Mouse (Mus musculus): Measurements from ENCODE around the gene Dgki. TPM values are rescaled to one million over a fixed set of nuclear protein-coding genes. Genes with fewer than 3 reads are reported as not detected.

Gene Dgki
- polyA plus RNA-seq, 1 experiment from 2014 or later = 4.0 TPM

- peaks cover 28% of the 10 kb centered on the region for H3K4me1 ChIP-seq
- no peak overlapping the region for H3K27ac ChIP-seq
- 96% methylated on average over 9 of the region's 9 CpGs for WGBS
- no peaks in the 10 kb centered on the region for H3K9me3 ChIP-seq
- no peaks in the 10 kb centered on the region for H3K27me3 ChIP-seq
- H3K4me2 ChIP-seq = no peak overlapping the region
- no peak for ATAC-seq (ENCODE audit: low FRiP score)
- H3K4me3 ChIP-seq (replicated peaks) = no peak overlapping the region
- H3K36me3 ChIP-seq (replicated peaks) = no peaks in the 10 kb centered on the region
- H3K9ac ChIP-seq = no peak overlapping the region
Measured at GRCm38 (mm10) chr6:37325906-37326602, 26.1 kb upstream of the Dgki start.

DNA sequence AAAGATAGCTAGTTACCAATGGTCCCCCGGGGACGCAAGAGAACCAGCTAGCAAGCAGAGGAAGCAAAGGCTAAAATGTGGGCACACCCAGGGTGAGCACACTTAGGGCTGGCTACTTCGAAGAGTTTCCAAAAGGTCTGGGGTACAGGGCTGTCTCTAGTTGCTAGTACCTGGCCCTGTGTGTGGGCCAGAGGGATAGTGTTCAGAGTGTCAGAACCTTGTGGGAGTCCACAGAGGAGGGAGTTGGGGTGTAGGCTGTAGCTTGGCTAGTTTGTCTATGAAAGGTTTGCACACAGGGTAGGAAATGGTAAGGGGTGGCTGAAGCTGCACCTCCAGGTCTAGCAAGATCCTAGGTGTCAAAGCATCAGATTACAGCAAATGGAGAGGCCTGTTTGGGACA, 25.1 kb upstream of the Dgki start:
- no peaks in the 10 kb centered on the region for H3K9me3 ChIP-seq
- H3K36me3 ChIP-seq (replicated peaks) = no peaks in the 10 kb centered on the region
- no peaks in the 10 kb centered on the region for H3K27me3 ChIP-seq
- no peak overlapping the region for H3K4me2 ChIP-seq
- no peak overlapping the region for H3K9ac ChIP-seq
- H3K4me1 ChIP-seq = peaks cover 21% of the 10 kb centered on the region
- no peak overlapping the region for H3K27ac ChIP-seq
- WGBS = 90% methylated on average over 3 of the region's 3 CpGs
- ATAC-seq (ENCODE audit: low FRiP score) = no peak
- H3K4me3 ChIP-seq (replicated peaks) = no peak overlapping the region

DNA sequence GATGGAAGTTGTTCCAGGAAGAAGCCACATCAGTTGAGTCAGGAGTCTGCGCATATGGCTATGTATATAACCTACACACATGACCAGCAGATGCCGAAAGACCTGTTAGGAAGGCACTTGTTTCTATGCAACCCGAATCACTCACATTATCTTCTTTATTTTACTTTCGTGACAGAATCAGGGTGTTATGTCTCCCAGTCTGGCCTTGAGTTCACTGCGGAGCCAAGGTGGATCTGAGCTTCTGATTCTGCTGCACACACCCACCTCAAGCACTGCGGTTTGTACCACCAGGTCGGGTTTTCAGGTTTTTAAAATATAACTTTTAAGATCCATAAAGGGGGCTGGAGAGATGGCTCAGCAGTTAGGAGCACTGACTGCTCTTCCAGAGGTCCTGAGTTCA, 22.7 kb upstream of the Dgki start:
- H3K9ac ChIP-seq = no peak overlapping the region
- no peak overlapping the region for H3K4me2 ChIP-seq
- H3K9me3 ChIP-seq = no peaks in the 10 kb centered on the region
- ATAC-seq (ENCODE audit: low FRiP score) = no peak
- H3K4me1 ChIP-seq = peaks cover 10% of the 10 kb centered on the region
- H3K27ac ChIP-seq = no peak overlapping the region
- H3K4me3 ChIP-seq (replicated peaks) = no peak overlapping the region
- no peaks in the 10 kb centered on the region for H3K27me3 ChIP-seq
- 87% methylated on average over 7 of the region's 7 CpGs for WGBS
- H3K36me3 ChIP-seq (replicated peaks) = no peaks in the 10 kb centered on the region

DNA sequence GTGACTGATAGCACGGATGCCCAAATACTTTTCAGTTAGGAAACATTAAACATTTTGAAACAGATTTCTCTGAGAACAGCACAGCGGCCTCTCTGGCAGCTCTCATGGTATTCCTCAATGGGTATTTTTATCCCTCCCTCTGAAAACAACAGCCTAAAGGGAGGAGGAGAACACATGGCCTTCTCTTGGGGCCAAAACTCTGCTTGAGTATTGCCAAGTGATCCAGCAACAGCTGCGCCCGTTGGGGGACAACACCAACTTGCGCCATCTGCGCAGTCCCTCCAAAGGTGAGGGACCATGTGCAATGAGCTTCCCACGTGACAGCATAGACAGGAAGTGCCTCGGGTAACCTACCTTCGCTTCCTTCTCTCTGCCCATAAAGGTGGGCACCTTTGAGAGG, 22.1 kb upstream of the Dgki start:
- H3K27ac ChIP-seq = no peak overlapping the region
- no peak overlapping the region for H3K4me2 ChIP-seq
- no peak for ATAC-seq (ENCODE audit: low FRiP score)
- no peaks in the 10 kb centered on the region for H3K36me3 ChIP-seq (replicated peaks)
- peaks cover 6% of the 10 kb centered on the region; the same call in 1 of the 2 replicates for H3K4me1 ChIP-seq
- no peaks in the 10 kb centered on the region for H3K9me3 ChIP-seq
- 94% methylated on average over 9 of the region's 9 CpGs for WGBS
- H3K9ac ChIP-seq = no peak overlapping the region
- no peaks in the 10 kb centered on the region for H3K27me3 ChIP-seq
- H3K4me3 ChIP-seq (replicated peaks) = no peak overlapping the region

- H3K4me1 ChIP-seq = no peaks in the 10 kb centered on the region
- no peaks in the 10 kb centered on the region for H3K27me3 ChIP-seq
- no peaks in the 10 kb centered on the region for H3K36me3 ChIP-seq (replicated peaks)
- no peaks in the 10 kb centered on the region for H3K9me3 ChIP-seq
- no peak overlapping the region for H3K4me3 ChIP-seq (replicated peaks)
- no peak overlapping the region for H3K27ac ChIP-seq
- no peak overlapping the region for H3K4me2 ChIP-seq
- WGBS = 81% methylated on average over 5 of the region's 5 CpGs
- no peak for ATAC-seq (ENCODE audit: low FRiP score)
- H3K9ac ChIP-seq = no peak overlapping the region
Measured at GRCm38 (mm10) chr6:37317904-37318303, 17.9 kb upstream of the Dgki start.

DNA sequence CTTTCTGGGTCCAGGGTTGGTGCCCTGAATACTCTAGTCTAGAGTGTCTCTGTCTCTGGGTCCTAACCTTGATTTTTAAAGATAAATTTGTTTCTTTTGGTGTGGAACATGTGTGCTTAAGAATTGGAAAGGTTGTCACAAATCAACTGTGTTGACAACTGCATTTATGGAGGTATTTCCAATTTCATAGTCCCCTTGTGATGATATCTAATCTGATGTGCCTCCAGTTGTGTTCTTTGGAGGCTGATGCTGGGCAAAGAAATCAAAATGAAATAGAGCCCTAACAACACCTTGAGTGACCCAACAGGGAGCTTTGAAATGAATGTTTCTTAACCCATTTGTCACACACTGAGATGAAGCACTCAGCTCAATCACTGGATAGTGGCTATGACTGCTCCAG, 15.5 kb upstream of the Dgki start:
- no peaks in the 10 kb centered on the region for H3K9me3 ChIP-seq
- H3K9ac ChIP-seq = no peak overlapping the region
- no peaks in the 10 kb centered on the region for H3K4me1 ChIP-seq
- no peaks in the 10 kb centered on the region for H3K27me3 ChIP-seq
- no peaks in the 10 kb centered on the region for H3K36me3 ChIP-seq (replicated peaks)
- no peak overlapping the region for H3K4me3 ChIP-seq (replicated peaks)
- no peak for ATAC-seq (ENCODE audit: low FRiP score)
- H3K4me2 ChIP-seq = no peak overlapping the region
- H3K27ac ChIP-seq = no peak overlapping the region

DNA sequence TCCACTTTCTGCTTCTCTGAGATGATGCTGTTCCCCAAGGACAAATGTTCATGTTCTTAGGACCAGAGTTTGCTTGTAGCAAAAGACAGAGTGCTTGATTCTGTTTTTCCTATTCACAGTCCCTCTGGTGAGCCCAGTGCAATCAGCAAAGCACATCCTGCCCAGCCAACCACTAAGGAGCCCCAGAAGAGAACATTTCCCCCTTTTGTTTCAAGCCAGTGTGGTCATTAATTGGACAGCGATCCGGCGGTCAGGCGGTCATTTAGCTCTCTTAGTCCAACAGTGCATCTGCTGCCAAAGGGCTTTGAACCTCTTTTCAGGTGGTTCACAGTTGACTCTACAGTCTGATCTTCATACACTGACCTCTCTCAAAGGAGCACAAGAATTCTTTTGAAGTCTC, 10.6 kb upstream of the Dgki start:
- 85% methylated on average over 4 of the region's 4 CpGs for WGBS
- H3K36me3 ChIP-seq (replicated peaks) = no peaks in the 10 kb centered on the region
- no peak overlapping the region for H3K27ac ChIP-seq
- H3K9ac ChIP-seq = no peak overlapping the region
- no peaks in the 10 kb centered on the region for H3K4me1 ChIP-seq
- H3K4me3 ChIP-seq (replicated peaks) = no peak overlapping the region
- no peak overlapping the region for H3K4me2 ChIP-seq
- ATAC-seq (ENCODE audit: low FRiP score) = no peak
- no peaks in the 10 kb centered on the region for H3K9me3 ChIP-seq
- H3K27me3 ChIP-seq = no peaks in the 10 kb centered on the region

GRCm38 (mm10) chr6:37306616-37307015, 6.6 kb upstream of the Dgki start:
- 93% methylated on average over 1 of the region's 1 CpGs for WGBS
- Histone ChIP-seq H3K4me1 (no peaks in the 10 kb centered on the region), H3K9me3 (no peaks in the 10 kb centered on the region), H3K4me2 (no peak overlapping the region), H3K27me3 (peaks cover 8% of the 10 kb centered on the region; the same call in 1 of the 2 replicates), H3K36me3 (replicated peaks) (no peaks in the 10 kb centered on the region), H3K9ac (no peak overlapping the region), H3K27ac (no peak overlapping the region), H3K4me3 (replicated peaks) (no peak overlapping the region)
- ATAC-seq (ENCODE audit: low FRiP score) = no peak

DNA sequence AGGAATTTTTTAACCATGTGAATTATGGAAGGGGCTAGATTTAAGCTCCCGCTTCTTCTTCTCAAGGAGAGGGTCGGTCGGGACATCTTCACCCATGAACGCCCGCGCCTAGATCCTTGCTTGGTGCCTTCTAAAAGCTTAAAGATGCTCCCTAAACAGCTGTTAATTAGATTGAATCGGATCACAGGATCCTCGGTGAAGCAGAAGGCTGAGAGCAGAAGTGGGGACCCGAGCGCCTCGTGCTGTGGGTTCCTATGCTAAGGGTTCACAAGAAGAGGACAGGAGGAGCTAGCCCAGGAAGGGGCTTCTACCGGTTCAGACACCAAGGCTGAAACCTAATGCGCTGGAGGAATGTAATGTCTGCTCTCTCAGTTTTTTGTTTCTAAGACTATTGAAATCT, 508 bp upstream of the Dgki start:
- H3K36me3 ChIP-seq (replicated peaks) = no peaks in the 10 kb centered on the region
- peak overlapping the region; percentile 79 for H3K9ac ChIP-seq
- H3K4me1 ChIP-seq = peaks cover 34% of the 10 kb centered on the region
- H3K4me3 ChIP-seq (replicated peaks) = peak overlapping the region; percentile 81
- H3K27ac ChIP-seq = no peak overlapping the region
- no peaks in the 10 kb centered on the region for H3K9me3 ChIP-seq
- 7% methylated on average over 13 of the region's 13 CpGs for WGBS
- no peak for ATAC-seq (ENCODE audit: low FRiP score)
- peaks cover 54% of the 10 kb centered on the region for H3K27me3 ChIP-seq
- peak overlapping the region; percentile 94 for H3K4me2 ChIP-seq

DNA sequence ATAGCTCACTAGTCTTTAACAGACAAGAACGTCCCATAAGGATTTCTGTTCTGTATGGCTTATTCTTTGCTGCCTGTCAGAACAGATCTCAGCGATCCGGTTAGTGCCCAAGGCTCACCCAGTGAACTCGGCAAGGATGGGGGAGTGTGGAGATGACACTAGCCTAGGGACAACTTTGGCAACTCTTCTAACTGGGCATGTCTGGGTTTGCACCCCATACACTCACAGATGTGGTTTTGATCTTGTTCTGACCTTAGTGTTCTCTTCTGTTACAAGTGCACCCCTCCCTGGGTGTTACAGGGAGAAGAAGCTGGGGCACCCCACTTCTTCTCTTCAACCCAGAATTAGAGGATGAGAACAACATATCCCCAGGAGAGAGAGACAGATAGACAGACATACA, 1.0 kb downstream of the Dgki start:
- Histone ChIP-seq H3K27ac (no peak overlapping the region), H3K27me3 (peaks cover 54% of the 10 kb centered on the region), H3K4me1 (peaks cover 34% of the 10 kb centered on the region), H3K9ac (peak overlapping the region; percentile 79), H3K4me3 (replicated peaks) (peak overlapping the region; percentile 81), H3K9me3 (no peaks in the 10 kb centered on the region), H3K4me2 (peak overlapping the region; percentile 94), H3K36me3 (replicated peaks) (no peaks in the 10 kb centered on the region)
- ATAC-seq (ENCODE audit: low FRiP score) = no peak
- 24% methylated on average over 4 of the region's 4 CpGs for WGBS

- peak overlapping the region; percentile 12; the same call in 1 of the 2 replicates for H3K9ac ChIP-seq
- H3K4me3 ChIP-seq (replicated peaks) = no peak overlapping the region
- no peak for ATAC-seq (ENCODE audit: low FRiP score)
- H3K27me3 ChIP-seq = peaks cover 51% of the 10 kb centered on the region
- no peaks in the 10 kb centered on the region for H3K36me3 ChIP-seq (replicated peaks)
- peaks cover 37% of the 10 kb centered on the region for H3K4me1 ChIP-seq
- H3K9me3 ChIP-seq = no peaks in the 10 kb centered on the region
- WGBS = 48% methylated on average over 8 of the region's 8 CpGs
- no peak overlapping the region for H3K27ac ChIP-seq
- peak overlapping the region; percentile 94 for H3K4me2 ChIP-seq
Measured at GRCm38 (mm10) chr6:37297744-37298482, 2.1 kb downstream of the Dgki start.

DNA sequence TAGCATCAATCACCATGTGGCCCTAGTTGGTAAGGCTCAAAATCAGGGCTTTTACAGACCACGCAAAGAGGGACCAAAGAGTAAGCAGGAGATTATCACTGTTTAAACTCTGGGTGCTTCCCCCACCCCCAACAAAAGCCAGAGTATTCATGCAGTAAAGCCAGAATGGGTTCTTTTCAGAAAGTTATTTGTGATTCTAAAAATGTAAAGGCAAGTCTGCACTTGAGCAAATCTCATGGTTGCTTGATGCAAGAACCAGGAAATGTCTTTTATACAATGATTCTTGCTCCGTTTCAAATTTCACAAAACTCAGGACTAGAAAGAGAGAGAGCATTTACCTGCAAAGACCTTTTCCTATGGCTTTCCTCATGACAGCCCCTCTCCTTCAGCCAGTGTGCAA, 7.9 kb downstream of the Dgki start:
- H3K36me3 ChIP-seq (replicated peaks) = no peaks in the 10 kb centered on the region
- no peak overlapping the region for H3K4me2 ChIP-seq
- H3K9ac ChIP-seq = no peak overlapping the region
- no peak overlapping the region for H3K27ac ChIP-seq
- 80% methylated on average over 2 of the region's 2 CpGs for WGBS
- peaks cover 10% of the 10 kb centered on the region for H3K4me1 ChIP-seq
- ATAC-seq (ENCODE audit: low FRiP score) = no peak
- H3K27me3 ChIP-seq = peaks cover 3% of the 10 kb centered on the region; the same call in 1 of the 2 replicates
- H3K4me3 ChIP-seq (replicated peaks) = no peak overlapping the region
- no peaks in the 10 kb centered on the region for H3K9me3 ChIP-seq

GRCm38 (mm10) chr6:37291171-37291570, 8.8 kb downstream of the Dgki start:
- Histone ChIP-seq H3K4me3 (replicated peaks) (no peak overlapping the region), H3K4me1 (peaks cover 7% of the 10 kb centered on the region), H3K27me3 (no peaks in the 10 kb centered on the region), H3K27ac (no peak overlapping the region), H3K36me3 (replicated peaks) (no peaks in the 10 kb centered on the region), H3K9ac (no peak overlapping the region), H3K9me3 (no peaks in the 10 kb centered on the region), H3K4me2 (no peak overlapping the region)
- no peak for ATAC-seq (ENCODE audit: low FRiP score)
- WGBS = 95% methylated on average over 1 of the region's 1 CpGs
